Mouse (Mus musculus) neutrophil, adult 65 days (primary cell): ENCODE data around the gene Gm20920. TPM values are rescaled to one million over a fixed set of nuclear protein-coding genes. Genes with fewer than 3 reads are reported as not detected.

Source experiments
- total RNA-seq: library from RNA; stranded (reverse); gene quantifications from 2 replicates; pipeline ENCODE4 v1.2.4, GENCODE M21; 2023

Gm20920 gene
- total RNA-seq, result not detected in 2 replicates

GRCm38 (mm10) chrY:51851820-51852219 lies at the start of gene Gm20920:
Gm20920 (plus strand) TSS chrY:51852120.

